Mouse (Mus musculus): ENCODE data around the gene Bean1.

Bean1 gene

DNA sequence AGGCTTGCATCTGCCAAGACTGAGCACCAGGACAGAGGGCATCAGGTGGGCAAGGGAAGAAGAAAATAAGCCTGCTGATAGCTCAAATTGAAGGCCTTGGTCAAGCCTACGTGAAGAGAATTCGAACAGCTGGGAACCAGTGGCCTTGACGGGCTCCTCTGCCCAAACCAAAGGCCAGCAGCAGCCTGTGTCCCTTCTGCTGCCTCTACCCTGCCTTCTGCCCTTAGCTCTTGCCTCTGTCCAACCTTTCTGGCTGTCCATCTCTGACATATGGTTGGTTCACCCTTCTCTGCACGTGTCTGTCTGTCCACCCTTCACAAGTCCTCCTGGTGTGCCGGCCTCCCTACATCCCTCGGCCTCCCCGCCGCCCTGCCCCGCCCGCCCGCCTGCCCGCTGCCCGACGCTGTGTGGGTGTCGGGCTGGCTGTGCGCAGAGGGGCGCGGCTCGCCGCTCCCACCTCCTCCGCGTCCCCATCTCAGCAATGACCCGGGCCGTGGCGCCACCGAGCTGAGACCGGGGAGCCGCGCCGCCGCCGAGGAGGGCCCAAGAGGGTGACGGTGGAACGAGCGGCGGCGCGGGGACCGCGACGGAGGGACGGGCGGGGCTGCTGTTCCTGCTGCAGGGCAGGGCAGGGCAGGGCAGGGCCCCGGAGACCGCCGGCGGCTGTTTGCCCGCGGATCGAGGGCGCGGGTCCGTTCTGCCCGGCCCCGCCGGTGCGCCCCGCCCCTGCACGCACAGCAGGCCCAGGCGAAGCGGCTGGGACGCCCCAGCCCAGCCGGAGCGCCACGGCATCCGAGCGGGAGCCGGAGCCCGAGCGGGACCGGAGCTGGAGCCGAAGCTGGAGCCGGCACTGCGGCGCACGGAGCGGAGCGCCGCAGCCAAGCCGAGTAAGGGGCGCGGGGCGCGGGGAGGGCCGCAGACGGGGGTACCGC, at the start of gene Bean1:
TSS of gene Bean1 (plus strand) at position 325 of the 932 bp plus-strand sequence.
- DNase-seq (ENCODE audit: low read depth, low spot score) = no peak

DNA sequence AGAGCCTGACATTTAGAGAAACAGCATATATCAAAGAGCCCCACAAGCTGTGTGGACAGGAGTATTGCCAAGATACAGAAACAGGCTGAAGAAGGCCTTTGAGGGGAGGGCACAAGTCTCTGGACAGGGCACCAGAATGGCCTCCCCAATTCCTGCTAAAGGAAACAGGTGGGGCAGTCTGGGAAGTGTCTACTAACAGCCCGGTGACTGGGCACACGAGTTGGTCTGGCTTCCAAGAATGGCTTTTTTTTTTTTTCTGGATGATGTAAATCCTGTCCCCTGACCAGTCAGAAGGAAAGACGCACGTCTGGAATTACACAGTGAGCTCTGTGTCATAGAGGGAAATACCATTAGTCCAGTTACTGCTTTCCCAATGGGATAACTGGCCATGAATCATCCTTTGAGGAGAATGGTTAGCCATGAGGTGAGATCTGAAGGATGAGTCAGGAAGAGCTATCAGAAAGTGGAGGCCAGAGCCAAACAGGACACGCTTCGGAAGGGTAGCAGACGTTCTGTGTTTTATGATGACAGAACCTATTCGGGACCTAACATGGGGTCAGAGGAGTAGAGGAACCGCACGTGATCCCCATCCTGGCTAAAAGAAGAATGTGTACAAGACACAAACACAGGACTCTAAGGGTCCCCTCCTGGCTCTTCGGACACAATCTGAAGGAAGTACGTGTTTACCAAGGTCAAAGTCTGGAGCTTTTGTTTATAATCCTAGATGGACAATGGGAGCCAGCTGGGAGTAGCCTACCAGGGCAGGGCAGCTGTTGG, 48.4 kb upstream of the Bean1 start:
- DNase-seq (ENCODE audit: low read depth, low spot score) = no peak

DNA sequence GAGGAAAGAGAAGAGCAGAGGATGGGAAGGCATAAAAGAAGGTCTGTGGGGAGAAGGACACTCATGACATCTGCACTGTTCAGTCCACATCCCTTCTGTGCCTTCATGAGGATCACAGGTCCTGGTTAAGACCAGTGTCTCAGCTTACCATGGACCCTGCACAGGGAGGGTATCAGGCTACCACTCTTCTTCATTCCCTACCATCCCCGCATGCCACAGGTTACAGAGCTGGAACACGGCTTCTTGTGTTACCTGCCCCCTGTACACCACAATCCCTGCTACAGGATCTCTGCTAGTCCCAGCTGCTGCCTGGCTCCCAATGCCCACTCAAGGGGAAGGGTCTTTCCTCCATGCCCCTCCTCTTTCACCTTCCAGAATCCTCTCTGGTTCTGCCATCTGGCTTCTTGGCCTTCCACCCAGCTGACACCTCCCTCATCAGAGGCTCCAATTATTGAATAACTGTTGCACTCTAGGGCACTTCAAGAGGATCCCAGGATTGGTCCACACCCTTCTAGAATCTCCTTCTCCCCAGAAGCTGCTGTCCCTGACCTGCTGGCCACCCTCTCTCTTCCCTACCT, 47.1 kb upstream of the Bean1 start:
- no peak for DNase-seq (ENCODE audit: low read depth, low spot score)

DNA sequence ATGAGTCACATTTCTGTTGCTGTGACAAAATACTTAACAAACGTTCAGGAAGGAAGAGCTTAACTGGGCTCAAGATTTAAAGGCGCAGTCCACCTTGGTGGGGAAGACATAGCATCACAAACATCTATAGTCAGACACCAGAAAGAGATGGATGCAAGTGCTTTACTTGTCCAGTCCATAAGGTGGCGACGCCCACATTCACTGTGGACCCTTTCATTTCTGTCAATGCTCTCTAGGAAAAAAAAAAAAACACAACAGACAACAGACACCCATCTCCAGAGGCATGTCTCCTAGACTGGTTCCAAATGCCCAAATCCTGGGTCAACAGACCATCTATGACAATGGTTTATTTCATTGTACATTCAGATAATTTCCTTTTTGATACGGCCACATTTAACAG, 45.7 kb upstream of the Bean1 start:
- no peak for DNase-seq (ENCODE audit: low read depth, low spot score)

DNA sequence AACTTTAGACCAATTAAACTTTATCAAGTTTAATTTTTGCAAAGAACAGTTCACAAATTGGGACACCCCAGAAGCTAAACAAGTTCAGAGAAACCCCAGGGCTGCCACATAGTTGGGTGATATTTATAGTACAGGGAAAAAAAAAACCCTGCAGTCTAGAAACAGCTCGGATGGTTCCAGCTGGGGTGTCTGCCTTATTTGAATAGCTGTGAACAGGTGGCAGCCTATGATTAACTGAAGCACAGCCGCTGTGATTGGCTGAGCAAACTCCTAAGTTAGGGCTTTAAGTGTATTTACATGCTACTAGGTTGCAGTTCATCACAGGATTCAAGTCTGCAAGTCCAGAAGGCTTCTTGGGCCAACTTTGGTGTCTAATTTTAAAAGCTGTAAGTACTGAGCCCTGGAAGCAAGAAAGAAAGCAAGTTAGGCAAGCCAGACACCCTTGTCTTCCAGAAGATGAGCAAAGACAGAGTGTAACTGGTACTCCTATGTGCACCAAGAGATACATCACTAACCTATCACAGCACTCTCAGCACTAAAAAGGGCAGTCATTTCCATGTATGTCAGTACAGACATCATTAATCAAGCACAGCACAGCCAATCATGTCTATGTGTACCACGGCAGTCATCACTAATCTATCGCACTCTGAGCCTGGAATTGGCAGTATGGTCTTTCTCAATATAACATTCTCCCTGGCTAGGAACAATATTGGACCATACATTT, 42.9 kb upstream of the Bean1 start:
- peak; percentile 88 for DNase-seq (ENCODE audit: low read depth, low spot score)

DNA sequence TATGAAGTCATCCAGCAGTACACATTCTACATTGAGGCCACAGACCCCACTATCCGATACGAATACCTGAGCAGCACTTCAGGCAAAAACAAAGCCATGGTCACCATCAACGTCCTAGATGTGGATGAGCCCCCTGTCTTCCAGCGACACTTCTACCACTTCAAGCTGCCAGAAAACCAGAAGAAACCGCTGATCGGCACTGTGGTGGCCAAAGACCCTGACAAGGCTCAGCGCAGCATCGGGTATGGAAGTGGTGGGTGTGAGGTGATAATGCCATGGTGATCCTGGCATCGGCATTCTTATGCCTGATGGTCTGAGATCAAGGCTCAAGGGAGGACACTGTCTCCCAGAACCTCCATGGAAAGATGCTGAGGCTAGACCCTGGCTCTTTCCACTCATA, 39.3 kb upstream of the Bean1 start:
- no peak for DNase-seq (ENCODE audit: low read depth, low spot score)

DNA sequence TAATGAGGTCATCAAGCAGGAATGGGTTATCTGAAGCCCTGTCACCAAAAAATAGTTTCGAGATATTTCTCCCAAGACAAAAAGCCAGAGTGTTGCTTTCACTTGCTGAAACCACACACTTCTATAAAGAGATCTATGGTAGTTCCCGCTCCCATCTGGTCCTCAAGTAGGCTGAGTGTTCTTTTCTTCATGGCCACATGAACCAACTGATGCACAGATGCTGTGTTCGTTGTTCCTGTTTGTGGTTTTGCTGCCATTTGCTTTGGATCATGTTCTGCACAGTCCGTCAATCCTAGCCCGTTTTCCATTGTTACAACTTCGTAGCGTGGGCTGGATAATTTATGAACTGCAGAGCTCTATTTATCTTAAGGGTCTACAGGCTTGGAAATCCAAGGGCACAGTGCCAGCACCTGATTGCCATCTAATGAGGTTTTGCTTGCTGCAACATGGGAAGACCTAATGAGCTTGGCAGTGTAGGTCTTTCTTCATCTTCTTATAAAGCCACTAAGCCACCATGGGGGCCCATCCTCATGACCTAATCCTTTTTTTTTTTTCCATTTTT, 38.7 kb upstream of the Bean1 start:
- DNase-seq (ENCODE audit: low read depth, low spot score) = no peak

DNA sequence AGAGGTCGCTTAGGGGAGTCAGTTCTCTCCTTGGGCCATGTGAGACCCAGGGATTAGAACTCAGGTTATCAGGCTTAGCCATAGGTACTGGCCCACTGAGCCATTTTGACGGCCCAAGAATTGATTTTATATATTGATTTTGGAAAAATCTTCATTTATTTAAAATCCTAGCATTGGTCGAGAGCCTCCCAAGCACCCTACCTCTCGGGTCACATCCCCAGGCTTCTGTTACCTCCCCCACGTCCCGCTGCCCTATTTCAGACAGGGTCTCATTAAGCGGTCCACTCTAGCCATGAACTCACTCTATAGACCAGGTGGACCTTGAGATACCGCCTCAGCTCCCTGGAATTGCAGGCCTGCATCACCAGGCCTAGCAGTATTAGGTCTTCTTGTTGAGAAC, 35.7 kb upstream of the Bean1 start:
- DNase-seq (ENCODE audit: low read depth, low spot score) = no peak

DNA sequence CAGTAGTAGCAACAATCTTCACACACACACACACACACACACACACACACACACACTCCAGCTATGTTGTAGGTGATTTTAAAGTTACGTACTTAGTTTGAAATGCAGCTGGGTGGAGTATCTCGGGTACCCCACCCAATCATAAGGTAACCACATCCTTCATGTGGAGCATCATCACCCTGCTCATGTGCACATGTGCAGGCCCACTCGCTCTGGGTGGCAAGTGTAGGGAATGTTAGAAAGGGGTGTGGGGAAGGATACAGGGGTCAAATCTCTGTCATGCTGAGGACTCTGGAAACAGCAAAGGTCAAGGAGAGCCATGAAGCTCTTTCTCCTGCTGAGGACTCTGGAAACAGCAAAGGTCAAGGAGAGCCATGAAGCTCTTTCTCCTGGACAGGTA, 34.0 kb upstream of the Bean1 start:
- DNase-seq (ENCODE audit: low read depth, low spot score) = no peak

DNA sequence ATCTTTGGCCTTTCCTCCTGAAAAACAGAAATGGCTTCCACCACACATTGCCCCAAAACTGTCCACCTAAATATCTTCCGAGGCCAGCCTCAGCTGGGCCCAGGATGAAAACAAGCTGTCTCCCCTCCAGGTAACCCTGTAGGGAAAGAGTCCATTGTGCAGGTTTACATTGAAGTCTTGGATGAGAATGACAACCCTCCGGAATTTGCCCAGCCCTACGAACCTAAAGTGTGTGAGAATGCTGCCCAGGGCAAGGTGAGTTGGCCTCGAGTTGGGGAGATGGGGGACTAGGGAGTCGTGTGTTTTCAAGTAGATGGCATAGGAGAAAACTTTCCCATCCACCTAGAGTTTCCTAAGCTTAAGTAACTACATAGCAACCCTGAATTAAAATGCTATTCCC, 32.6 kb upstream of the Bean1 start:
- no peak for DNase-seq (ENCODE audit: low read depth, low spot score)

DNA sequence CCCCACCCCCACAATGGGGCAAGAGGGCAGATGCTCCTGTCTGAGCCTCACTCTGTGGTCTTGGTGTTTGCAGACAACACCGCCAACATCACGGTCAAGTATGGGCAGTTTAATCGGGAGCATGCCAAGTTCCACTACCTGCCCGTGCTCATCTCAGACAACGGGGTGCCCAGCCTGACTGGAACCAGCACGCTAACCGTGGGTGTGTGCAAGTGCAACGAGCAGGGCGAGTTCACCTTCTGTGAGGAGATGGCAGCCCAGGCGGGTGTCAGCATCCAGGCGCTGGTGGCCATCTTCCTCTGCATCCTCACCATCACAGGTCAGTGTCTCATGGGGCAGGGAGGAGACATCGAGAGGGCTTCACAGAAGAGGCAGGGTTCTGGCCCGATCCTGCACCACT, 29.6 kb upstream of the Bean1 start:
- DNase-seq (ENCODE audit: low read depth, low spot score) = no peak

DNA sequence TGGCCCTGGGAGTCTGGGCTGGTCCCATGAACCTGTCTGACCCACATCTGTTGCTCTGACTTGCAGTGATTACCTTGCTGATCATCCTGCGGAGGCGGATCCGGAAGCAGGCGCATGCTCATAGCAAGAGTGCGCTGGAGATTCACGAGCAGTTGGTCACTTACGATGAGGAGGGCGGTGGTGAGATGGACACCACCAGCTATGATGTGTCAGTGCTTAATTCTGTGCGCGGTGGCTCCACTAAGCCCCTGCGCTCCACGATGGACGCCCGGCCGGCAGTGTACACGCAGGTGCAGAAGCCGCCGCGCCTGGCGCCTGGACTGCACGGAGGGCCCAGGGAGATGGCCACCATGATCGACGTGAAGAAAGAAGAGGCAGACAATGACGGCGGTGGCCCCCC, 27.8 kb upstream of the Bean1 start:
- no peak for DNase-seq (ENCODE audit: low read depth, low spot score)

DNA sequence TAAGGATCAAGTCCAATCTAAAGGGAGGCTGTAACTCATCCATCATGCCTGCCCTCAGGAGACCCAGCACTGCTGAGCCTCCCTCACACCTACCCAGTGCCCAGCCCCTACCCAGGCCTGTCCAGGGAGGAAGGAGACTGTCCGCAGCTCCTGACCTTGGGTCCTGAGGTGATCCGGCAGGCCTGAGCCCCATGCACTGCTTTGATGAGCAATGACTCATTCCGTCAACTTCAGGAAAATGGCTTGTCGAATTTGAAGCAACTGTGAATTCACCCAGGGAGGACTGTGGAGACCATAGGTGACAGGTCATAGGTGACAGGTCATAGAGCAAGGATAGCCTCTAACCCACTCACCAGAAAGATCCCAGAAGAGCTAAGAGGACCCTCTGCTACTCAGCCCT, 26.9 kb upstream of the Bean1 start:
- no peak for DNase-seq (ENCODE audit: low read depth, low spot score)

DNA sequence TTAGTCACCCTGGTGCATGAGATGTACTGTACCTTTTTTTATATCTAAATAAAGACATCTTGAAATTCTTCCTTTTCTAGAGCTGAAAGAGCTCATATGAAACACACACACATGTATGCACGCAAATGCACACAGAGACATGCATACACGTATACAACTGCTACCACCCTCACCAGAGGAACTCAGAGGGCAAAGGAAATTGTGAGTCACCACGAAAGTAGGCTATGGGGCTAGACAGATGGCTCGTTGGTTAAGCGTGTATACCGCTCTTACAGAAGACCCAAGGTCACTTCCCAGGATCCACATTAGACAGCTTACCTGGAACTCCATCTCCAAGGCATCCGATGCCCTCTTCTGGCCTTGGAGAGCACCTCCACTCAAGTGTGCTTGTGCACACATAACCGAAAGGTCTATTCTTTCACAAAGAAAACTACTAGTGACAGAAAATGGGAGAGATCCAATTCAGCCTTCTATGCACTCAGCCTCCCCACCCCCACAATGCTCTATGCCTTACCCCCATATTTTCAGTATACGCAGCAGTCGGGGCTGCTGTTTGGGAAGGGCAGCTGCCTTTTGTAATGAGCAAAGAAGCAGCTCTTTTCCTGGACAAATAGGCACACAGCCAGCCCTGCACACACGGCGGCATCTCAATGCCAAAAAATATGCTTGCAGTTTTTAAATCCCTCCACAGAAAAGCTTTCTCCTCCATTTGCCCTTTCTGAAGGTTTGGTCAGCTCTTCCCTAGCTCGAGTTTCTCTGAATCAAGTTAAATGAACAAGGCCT, 25.6 kb upstream of the Bean1 start:
- DNase-seq (ENCODE audit: low read depth, low spot score) = no peak

DNA sequence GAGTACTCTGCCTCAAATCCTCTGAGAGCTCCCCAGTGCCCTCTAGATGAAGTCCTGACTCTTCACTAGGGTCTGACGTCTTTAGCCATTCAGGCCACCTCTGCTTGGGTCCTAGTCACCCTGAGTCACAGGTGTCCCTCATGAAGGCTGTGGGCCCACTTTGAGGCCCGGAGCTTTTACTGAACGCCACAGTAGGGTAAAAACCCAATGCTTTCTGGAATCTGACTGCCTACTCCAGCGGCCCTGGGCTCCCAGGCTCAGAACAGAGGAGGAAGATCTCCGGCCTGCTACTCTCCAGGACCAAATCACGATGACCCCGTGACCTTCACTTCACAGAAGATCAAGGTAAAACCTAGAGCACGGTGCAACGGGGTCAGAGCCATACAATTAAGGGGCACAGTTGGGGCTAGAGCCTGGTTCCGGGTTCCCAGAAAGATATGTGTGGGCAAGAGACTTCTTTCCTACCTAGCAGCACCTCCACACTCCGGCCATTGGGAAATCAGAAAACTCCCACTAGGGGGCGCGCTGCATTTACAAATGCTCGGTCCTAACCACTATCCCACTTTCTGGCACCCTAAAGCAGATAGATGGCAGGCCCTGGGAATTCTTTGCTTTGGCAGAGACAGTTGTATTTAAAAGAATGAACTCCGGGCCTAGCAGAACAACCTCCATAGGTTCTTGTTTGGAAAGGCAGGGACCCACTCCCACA, 24.1 kb upstream of the Bean1 start:
- DNase-seq (ENCODE audit: low read depth, low spot score) = peak; percentile 50

DNA sequence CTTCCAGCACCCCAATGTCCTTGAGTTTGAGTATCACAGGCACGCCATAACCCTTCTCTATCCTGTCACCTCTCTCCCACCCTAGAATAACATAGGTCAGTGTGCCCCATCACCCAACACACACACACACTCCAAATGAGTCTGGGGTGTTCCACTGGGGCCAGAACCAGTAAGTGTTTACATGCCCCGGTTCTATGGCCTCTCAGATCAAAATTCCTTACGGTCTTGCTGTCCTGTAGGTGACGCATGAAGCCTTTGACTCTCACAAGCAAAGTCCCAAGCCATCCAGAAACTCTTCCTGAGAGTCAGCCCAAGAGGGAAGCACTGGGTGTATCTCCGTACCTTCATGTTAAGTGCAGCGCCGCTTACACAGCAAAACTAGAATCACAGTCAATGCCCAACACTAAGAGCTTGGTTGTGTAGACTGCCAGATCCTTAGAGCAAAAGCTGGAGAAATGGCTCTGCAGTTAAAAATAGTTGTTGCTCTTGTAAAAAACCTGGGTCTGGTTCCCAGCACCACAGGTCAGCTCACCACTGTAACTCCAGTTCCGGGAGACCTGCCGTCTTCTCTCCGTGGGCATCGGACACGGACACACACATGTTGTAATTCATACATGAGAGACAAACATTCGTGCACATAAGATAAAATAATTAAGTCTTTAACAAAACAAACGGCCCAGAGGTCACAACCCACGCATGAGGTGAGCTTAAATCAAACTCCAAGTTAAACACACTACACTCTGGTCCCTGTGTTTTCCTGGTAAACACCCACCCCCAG, 23.3 kb upstream of the Bean1 start:
- no peak for DNase-seq (ENCODE audit: low read depth, low spot score)

DNA sequence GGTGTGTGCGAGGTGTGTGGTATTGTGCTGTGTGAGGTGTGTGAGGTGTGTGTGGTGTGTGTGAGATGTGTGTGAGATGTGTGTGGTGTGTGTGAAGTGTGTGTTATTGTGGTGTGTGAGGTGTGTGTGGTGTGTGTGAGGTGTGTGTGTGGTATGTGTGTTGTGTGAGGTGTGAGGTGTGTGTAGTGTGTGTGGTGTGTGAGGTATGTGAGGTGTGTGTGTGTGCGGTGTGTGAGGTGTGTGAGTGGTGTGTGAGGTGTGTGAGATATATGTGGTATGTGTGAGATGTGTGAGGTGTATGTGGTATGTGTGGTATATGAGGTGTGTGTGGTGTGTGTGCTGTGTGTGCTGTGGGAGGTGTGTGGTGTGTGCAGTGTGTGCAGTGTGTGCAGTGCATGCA, 22.3 kb upstream of the Bean1 start:
- no peak for DNase-seq (ENCODE audit: low read depth, low spot score)

DNA sequence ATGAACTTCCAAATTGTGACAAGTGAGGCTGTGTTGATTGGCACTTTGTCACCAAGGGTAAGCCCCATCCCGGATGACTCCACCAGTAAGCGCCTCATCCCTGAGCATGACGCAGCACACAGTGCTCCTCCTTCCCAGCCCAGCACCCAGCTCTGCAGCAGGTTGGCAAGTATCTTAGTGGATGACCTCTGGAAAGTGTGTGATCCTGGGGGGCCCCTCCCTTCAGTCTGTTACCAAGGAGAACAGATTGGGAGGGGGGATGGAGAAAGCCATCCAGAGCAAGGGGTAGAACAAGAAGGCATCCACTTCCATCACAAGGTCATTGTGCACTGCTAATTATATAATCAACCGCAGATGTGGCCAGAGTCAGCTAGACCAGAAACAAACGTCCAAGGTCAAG, 9.5 kb upstream of the Bean1 start:
- no peak for DNase-seq (ENCODE audit: low read depth, low spot score)

DNA sequence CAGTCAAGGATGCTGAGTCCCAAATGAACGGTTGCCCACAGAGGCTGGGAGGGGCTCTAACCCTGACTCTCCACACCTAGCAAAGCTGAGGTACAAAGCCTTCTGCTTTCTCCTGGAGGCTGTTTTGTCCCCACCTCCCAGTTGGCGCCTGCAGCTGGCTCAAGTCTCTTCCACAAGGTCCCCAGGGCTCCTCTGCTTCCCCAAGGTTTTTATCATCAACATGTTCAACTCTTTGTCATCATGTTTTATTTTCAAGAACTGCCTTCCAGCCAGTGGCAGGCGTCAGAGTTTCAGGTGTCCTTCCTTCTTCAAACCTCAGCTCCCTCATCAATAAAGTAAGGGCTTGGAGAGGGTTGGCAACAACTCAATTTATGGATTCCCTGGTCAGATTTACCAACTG, 781 bp upstream of the Bean1 start:
- no peak for DNase-seq (ENCODE audit: low read depth, low spot score)
